Mouse (Mus musculus): ENCODE data around the gene Hnrnpk.

DNA sequence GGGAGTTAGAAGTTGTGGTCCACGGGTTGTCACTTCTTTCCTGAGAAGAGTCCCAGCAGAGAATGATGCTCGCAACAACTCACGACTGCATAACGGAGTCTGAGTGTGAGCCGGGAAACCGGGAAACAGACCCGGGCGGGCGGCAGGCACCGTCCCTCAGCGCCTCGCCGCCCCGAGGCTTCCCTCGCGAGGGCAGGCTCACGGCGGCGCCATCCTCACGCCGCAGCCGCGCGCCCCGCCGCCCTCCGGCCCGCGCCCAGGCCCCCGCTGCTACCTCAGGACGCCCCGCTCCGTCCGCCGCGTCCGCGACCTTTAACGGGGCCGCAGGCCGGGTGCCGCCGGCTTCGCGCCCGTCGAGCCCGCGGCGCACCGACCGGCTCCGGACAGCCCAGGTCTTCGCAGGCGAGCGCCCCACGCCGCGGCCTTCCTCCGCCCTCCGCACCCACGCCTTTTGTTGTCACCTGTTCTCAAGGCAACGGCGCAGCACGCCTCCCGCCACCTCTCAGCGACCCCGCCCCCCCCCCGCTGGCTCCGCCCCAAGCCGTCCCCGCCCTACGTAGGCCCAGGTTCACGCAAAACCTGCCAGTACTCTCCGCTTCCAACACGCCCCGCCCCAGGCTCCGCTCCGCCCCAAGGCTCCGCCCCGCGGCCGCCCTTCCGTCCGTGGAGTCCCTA, 44.4 kb downstream of the Hnrnpk start, which contains the start of gene Kif27:
- TF ChIP-seq CTCF (IDR thresholded peaks at IDR 0.05) = no peak
- no peak for TF ChIP-seq EP300 (IDR thresholded peaks at IDR 0.05; ENCODE audit: insufficient read depth, low read depth, low read length)
- no peak for TF ChIP-seq POLR2A (IDR thresholded peaks at IDR 0.05; ENCODE audit: insufficient read depth, low read depth, low read length)
